In genomic region chr5:114950669-114951068, GRCm38 (mm10) we compare ENCODE assay signal across 35 mouse cellular contexts. TPM values are rescaled to one million over a fixed set of nuclear protein-coding genes. Genes with fewer than 3 reads are reported as not detected.
DNase-seq lines count a peak whose midpoint lies in the region; ATAC-seq and TF ChIP-seq lines count a peak whose summit lies in the region.
"Had no signal": no experiment of that assay in that cellular context is flagged by ENCODE, and none has a peak within 500 bp of the region (broad histone marks: within the 10 kb centered on the region; RNA-seq: fewer than 3 reads in every experiment).

No protein-coding gene starts in this region.

- peak; percentile 12 for DNase-seq in cerebellum, adult 9-10 months
- no peak for DNase-seq in cerebellum, adult 11 months
- DNase-seq in heart, postnatal 36 days, result no peak
- no peak for DNase-seq in liver, adult 2 months (ENCODE audit: extremely low read depth, low read depth, low spot score)
- no peak for DNase-seq in liver, postnatal 0 days
- no peak for DNase-seq in spleen, adult 12 weeks (ENCODE audit: low spot score)
- DNase-seq: adrenal gland, postnatal 14 days; cerebellum, adult 2 months; gastrocnemius, postnatal 14 days; kidney, adult 18-20 months; kidney, postnatal 36 days; liver, embryonic 13.5 days; lung, adult 2 months; lung, postnatal 10 days; retina, postnatal 1 day; right cerebral cortex, postnatal 25 days; spleen, adult 18-20 months; thymus, postnatal 14 days had no signal

- no peak for TF ChIP-seq EP300 in liver, postnatal 0 days (IDR thresholded peaks at IDR 0.05; ENCODE audit: low read depth)

- peaks cover 44% of the 10 kb centered on the region for H3K36me3 ChIP-seq in heart, embryonic 12.5 days
- peaks cover 10% of the 10 kb centered on the region; the same call in 1 of the 2 replicates for H3K36me3 ChIP-seq in liver, adult 2 months (ENCODE audit: control insufficient read depth, insufficient read depth, low read length)
- peaks cover 24% of the 10 kb centered on the region for H3K36me3 ChIP-seq in liver, postnatal 0 days (replicated peaks; ENCODE audit: insufficient read depth, low read length)
- peaks cover 28% of the 10 kb centered on the region for H3K36me3 ChIP-seq in neural tube, embryonic 14.5 days (ENCODE audit: control insufficient read depth, insufficient read depth, low read length)

- H3K27ac ChIP-seq in heart, embryonic 12.5 days (ENCODE audit: poor library complexity, severe bottlenecking), result no peak overlapping the region
- H3K27ac ChIP-seq in liver, adult 2 months (replicated peaks; ENCODE audit: insufficient read depth, low read depth, low read length), result peak overlapping the region; percentile 8; the same call in 1 of the 2 replicates
- H3K27ac ChIP-seq in liver, postnatal 0 days (ENCODE audit: low read depth), result no peak overlapping the region
- H3K27ac ChIP-seq in neural tube, embryonic 14.5 days (ENCODE audit: low read depth, low read length), result no peak overlapping the region
- H3K27ac ChIP-seq: embryonic facial prominence, embryonic 15.5 days; hindbrain, embryonic 15.5 days; layer of hippocampus, adult 2 months; liver, embryonic 13.5 days; macrophage; midbrain, embryonic 15.5 days; neural tube, embryonic 13.5 days had no signal

- no peak for TF ChIP-seq CTCF in liver, adult 2 months (IDR thresholded peaks at IDR 0.05; ENCODE audit: low read depth, low read length)
- TF ChIP-seq CTCF in liver, postnatal 0 days (IDR thresholded peaks at IDR 0.05; ENCODE audit: low read depth), result no peak

- TF ChIP-seq POLR2A in liver, adult 2 months (IDR thresholded peaks at IDR 0.05; ENCODE audit: extremely low read depth, insufficient read depth, low read length), result no peak

- H3K9me3 ChIP-seq in heart, embryonic 12.5 days (replicated peaks), result no peaks in the 10 kb centered on the region
- no peaks in the 10 kb centered on the region for H3K9me3 ChIP-seq in liver, postnatal 0 days (ENCODE audit: low read length)
- no peaks in the 10 kb centered on the region for H3K9me3 ChIP-seq in neural tube, embryonic 14.5 days (ENCODE audit: control insufficient read depth, low read length)
- H3K9me3 ChIP-seq: embryonic facial prominence, embryonic 15.5 days; hindbrain, embryonic 15.5 days; liver, embryonic 13.5 days; midbrain, embryonic 15.5 days; neural tube, embryonic 13.5 days had no signal

- no peak overlapping the region for H3K4me3 ChIP-seq in heart, embryonic 12.5 days
- no peak overlapping the region for H3K4me3 ChIP-seq in liver, adult 2 months (ENCODE audit: insufficient read depth, low read depth, low read length)
- H3K4me3 ChIP-seq in liver, postnatal 0 days (ENCODE audit: low read depth, low read length), result no peak overlapping the region
- no peak overlapping the region for H3K4me3 ChIP-seq in neural tube, embryonic 14.5 days (ENCODE audit: low read depth, low read length)
- H3K4me3 ChIP-seq: embryonic facial prominence, embryonic 15.5 days; hindbrain, embryonic 15.5 days; layer of hippocampus, adult 2 months; liver, embryonic 13.5 days; midbrain, embryonic 15.5 days; neural tube, embryonic 13.5 days had no signal

- H3K27me3 ChIP-seq in heart, embryonic 12.5 days (replicated peaks), result no peaks in the 10 kb centered on the region
- no peaks in the 10 kb centered on the region for H3K27me3 ChIP-seq in liver, adult 2 months (ENCODE audit: control insufficient read depth, insufficient read depth, low read length)
- H3K27me3 ChIP-seq in liver, postnatal 0 days (ENCODE audit: insufficient read depth, low read length), result no peaks in the 10 kb centered on the region
- H3K27me3 ChIP-seq in neural tube, embryonic 14.5 days (ENCODE audit: control insufficient read depth, insufficient read depth, low read length), result no peaks in the 10 kb centered on the region
- H3K27me3 ChIP-seq: embryonic facial prominence, embryonic 15.5 days; hindbrain, embryonic 15.5 days; liver, embryonic 13.5 days; midbrain, embryonic 15.5 days; neural tube, embryonic 13.5 days had no signal

- H3K4me2 ChIP-seq in heart, embryonic 12.5 days, result no peak overlapping the region
- H3K4me2 ChIP-seq in liver, postnatal 0 days (ENCODE audit: low read depth, low read length), result no peak overlapping the region
- no peak overlapping the region for H3K4me2 ChIP-seq in neural tube, embryonic 14.5 days (ENCODE audit: low read depth, low read length)
- H3K4me2 ChIP-seq: embryonic facial prominence, embryonic 15.5 days; heart, embryonic 11.5 days; hindbrain, embryonic 15.5 days; liver, embryonic 13.5 days; midbrain, embryonic 15.5 days; neural tube, embryonic 13.5 days had no signal

- no peaks in the 10 kb centered on the region for H3K79me2 ChIP-seq in liver, adult 2 months (ENCODE audit: control insufficient read depth, insufficient read depth, low read length)

- 61% methylated on average over 12 of the region's 12 CpGs for WGBS in heart, embryonic 12.5 days
- 87% methylated on average over 12 of the region's 12 CpGs for WGBS in liver, adult 2 months
- WGBS in liver, postnatal 0 days (ENCODE audit: insufficient replicate concordance), result 63% methylated on average over 12 of the region's 12 CpGs
- WGBS in neural tube, embryonic 14.5 days, result 72% methylated on average over 12 of the region's 12 CpGs

- 0 out of 2 replicates have a peak, but pooled peaks have one; percentile 12 for ATAC-seq in heart, embryonic 12.5 days (ENCODE audit: insufficient number of reproducible peaks, low FRiP score)
- ATAC-seq in liver, postnatal 0 days, result no peak
- ATAC-seq in neural tube, embryonic 14.5 days (ENCODE audit: low read depth), result 0 out of 2 replicates have a peak, but pooled peaks have one; percentile 21
- ATAC-seq: forebrain, embryonic 14.5 days; midbrain, embryonic 15.5 days had no signal

- intact Hi-C loops in heart, postnatal 36 days (cut with DNase I), result no loop called here

- no peak overlapping the region for H3K9ac ChIP-seq in heart, embryonic 12.5 days
- no peak overlapping the region for H3K9ac ChIP-seq in liver, adult 2 months (ENCODE audit: low read depth, low read length)
- no peak overlapping the region for H3K9ac ChIP-seq in liver, postnatal 0 days (replicated peaks)
- H3K9ac ChIP-seq in neural tube, embryonic 14.5 days (replicated peaks; ENCODE audit: low read depth, low read length), result no peak overlapping the region
- H3K9ac ChIP-seq: embryonic facial prominence, embryonic 15.5 days; hindbrain, embryonic 15.5 days; liver, embryonic 13.5 days; midbrain, embryonic 15.5 days; neural tube, embryonic 13.5 days had no signal

- peaks cover 15% of the 10 kb centered on the region; the same call in 1 of the 2 replicates for H3K4me1 ChIP-seq in heart, embryonic 12.5 days (replicated peaks)
- peaks cover 14% of the 10 kb centered on the region for H3K4me1 ChIP-seq in liver, adult 2 months (ENCODE audit: control insufficient read depth, insufficient read depth, low read length)
- no peaks in the 10 kb centered on the region for H3K4me1 ChIP-seq in liver, postnatal 0 days (ENCODE audit: insufficient read depth)
- H3K4me1 ChIP-seq in neural tube, embryonic 14.5 days (ENCODE audit: control insufficient read depth, insufficient read depth, low read length), result no peaks in the 10 kb centered on the region
- H3K4me1 ChIP-seq: midbrain, embryonic 15.5 days had no signal

RNA-seq across cellular contexts. Expression of gene 2210016L21Rik, which starts 8.7 kb away (rescaled TPM):
- 37.2 and 40.9 TPM in 2 replicates for polyA plus RNA-seq in heart, embryonic 12.5 days (2016; fragmentation: Nextera tagmentation; extraction: Ambion mirVana)
- 10 to 100 TPM; 29.9 to 30.1 TPM for total RNA-seq in heart, postnatal 36 days (2021)
- total RNA-seq in liver, adult 2 months (2014; rRNA removed), result 3.0 and 5.2 TPM in 2 replicates
- polyA plus RNA-seq in liver, adult 2 months (2012; rRNA removed), result 5.2 and 6.1 TPM in 2 replicates
- polyA plus RNA-seq in liver, postnatal 0 days (2015; fragmentation: Nextera tagmentation; extraction: Ambion mirVana), result 10.4 and 15.3 TPM in 2 replicates
- polyA plus RNA-seq in neural tube, embryonic 14.5 days (2014; fragmentation: Nextera tagmentation; extraction: Ambion mirVana), result 125 and 139 TPM in 2 replicates

RNA-seq across cellular contexts. Expression of gene Hnf1a, which starts 20.2 kb away (rescaled TPM):
- polyA plus RNA-seq in heart, embryonic 12.5 days (2016; fragmentation: Nextera tagmentation; extraction: Ambion mirVana), result 0.05 and 0.19 TPM in 2 replicates
- total RNA-seq in heart, postnatal 36 days (2021), result not detected
- total RNA-seq in liver, adult 2 months (2014; rRNA removed), result 6.1 and 9.3 TPM in 2 replicates
- 13.5 and 19.2 TPM in 2 replicates for polyA plus RNA-seq in liver, adult 2 months (2012; rRNA removed)
- 5.6 and 7.0 TPM in 2 replicates for polyA plus RNA-seq in liver, postnatal 0 days (2015; fragmentation: Nextera tagmentation; extraction: Ambion mirVana)
- polyA plus RNA-seq in neural tube, embryonic 14.5 days (2014; fragmentation: Nextera tagmentation; extraction: Ambion mirVana), result 0.11 TPM in 1 of 2 replicates, not detected in the other
- total RNA-seq: gastrocnemius, postnatal 14 days; granulocyte monocyte progenitor cell, adult 5-6 weeks; hematopoietic stem cell, adult 5-6 weeks; layer of hippocampus, adult 2 months; layer of hippocampus, postnatal 25 days; left cerebral cortex, adult 8-10 months; left cerebral cortex, postnatal 36 days; megakaryocyte-erythroid progenitor cell, adult 5-6 weeks had no signal
- polyA plus RNA-seq: forebrain, embryonic 14.5 days; heart, embryonic 11.5 days; heart, postnatal 0 days; lung, adult 2 months; macrophage had no signal

RNA-seq across cellular contexts. Expression of gene Oasl1, which starts 27.6 kb away (rescaled TPM):
- polyA plus RNA-seq in heart, embryonic 12.5 days (2016; fragmentation: Nextera tagmentation; extraction: Ambion mirVana), result 0.46 and 0.65 TPM in 2 replicates
- 1 to 10 TPM; 1.0 to 1.8 TPM for total RNA-seq in heart, postnatal 36 days (2021)
- total RNA-seq in liver, adult 2 months (2014; rRNA removed), result 5.8 and 6.6 TPM in 2 replicates
- polyA plus RNA-seq in liver, adult 2 months (2012; rRNA removed), result 15.4 and 16.8 TPM in 2 replicates
- polyA plus RNA-seq in liver, postnatal 0 days (2015; fragmentation: Nextera tagmentation; extraction: Ambion mirVana), result 2.2 TPM in 2 replicates
- polyA plus RNA-seq in neural tube, embryonic 14.5 days (2014; fragmentation: Nextera tagmentation; extraction: Ambion mirVana), result 0.52 and 0.55 TPM in 2 replicates
- total RNA-seq: gastrocnemius, postnatal 14 days; layer of hippocampus, adult 2 months; layer of hippocampus, postnatal 25 days; left cerebral cortex, postnatal 36 days had no signal

RNA-seq across cellular contexts. Expression of gene Oasl2, which starts 53.9 kb away (rescaled TPM):
- polyA plus RNA-seq in heart, embryonic 12.5 days (2016; fragmentation: Nextera tagmentation; extraction: Ambion mirVana), result 3.8 and 4.0 TPM in 2 replicates
- 10 to 100 TPM in 1 of 2 experiments, 1 to 10 TPM in 1; 6.8 to 10.9 TPM for total RNA-seq in heart, postnatal 36 days (2021)
- 4.1 and 6.3 TPM in 2 replicates for total RNA-seq in liver, adult 2 months (2014; rRNA removed)
- polyA plus RNA-seq in liver, adult 2 months (2012; rRNA removed), result 1.5 and 4.2 TPM in 2 replicates
- 7.8 and 10.1 TPM in 2 replicates for polyA plus RNA-seq in liver, postnatal 0 days (2015; fragmentation: Nextera tagmentation; extraction: Ambion mirVana)
- polyA plus RNA-seq in neural tube, embryonic 14.5 days (2014; fragmentation: Nextera tagmentation; extraction: Ambion mirVana), result 3.2 and 4.3 TPM in 2 replicates
